Mouse (Mus musculus) kidney, adult 2 months (tissue): Measurements from ENCODE around the gene Aif1l.

Experiments
- CTCF ChIP-seq: fragments of 200-500 bp; conservative IDR thresholded peaks from 2 replicates; pipeline ENCODE4 v1.5.1; 2011; ENCODE audit warnings: low read depth, mild to moderate bottlenecking, control low read depth, low read length, moderate library complexity, mixed read lengths; ENCODE audit not compliant: insufficient read depth, insufficient read length
- POLR2A ChIP-seq: fragments of 200-500 bp; IDR thresholded peaks from one replicate; pipeline ENCODE4 v1.6.1; 2011; ENCODE audit warnings: low read depth, low read length, control low read depth

DNA sequence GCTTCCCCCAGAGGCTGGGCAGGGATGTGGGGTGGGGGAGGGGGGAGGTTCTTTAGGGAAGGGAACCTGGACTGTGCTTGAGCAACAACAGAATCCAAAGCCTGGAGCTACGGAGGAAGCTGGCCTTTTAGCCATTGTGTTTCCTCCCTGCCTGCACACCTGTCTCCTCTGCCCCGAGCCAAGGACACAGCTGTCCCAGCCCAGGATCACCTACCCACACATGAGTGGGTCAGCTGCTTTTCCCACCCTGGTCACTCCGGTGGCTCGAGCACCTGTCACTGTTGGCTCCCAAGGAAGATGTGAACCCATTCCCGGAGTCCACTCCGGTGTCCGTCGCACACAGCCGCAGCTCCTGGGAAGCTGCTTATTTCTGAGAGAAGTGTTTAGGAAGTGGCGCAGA is 7.3 kb downstream of the Aif1l start:
- TF ChIP-seq POLR2A (no peak), CTCF (no peak)
